Mouse (Mus musculus) granulocyte monocyte progenitor cell, adult 5-6 weeks (primary cell): ENCODE measurements around the gene Ten1. TPM values are rescaled to one million over a fixed set of nuclear protein-coding genes. Genes with fewer than 3 reads are reported as not detected.

Experiments
- ATAC-seq: replicated peaks from 2 replicates; pipeline ENCODE4 v1.8.0; 2016; ENCODE audit warnings: mild to moderate bottlenecking, moderate TSS enrichment, inconsistent platforms; ENCODE audit not compliant: poor library complexity, severe bottlenecking
- total RNA-seq, 2 experiments: library from RNA; stranded (forward) in 1 of 2; stranded (reverse) in 1 of 2; fragments of 200-712, 200-1000 nt in 1 of 2; fragments of >200 nt in 1 of 2; fragmentation: Nextera tagmentation in 1 of 2; gene quantifications; 2 replicates each; pipeline ENCODE4 v1.2.3; 2014 to 2017

The Ten1 gene
- 85.3 and 106 TPM in 2 replicates for total RNA-seq (2014; fragmentation: Nextera tagmentation)
- total RNA-seq (2017) = 28.5 and 31.9 TPM in 2 replicates

DNA sequence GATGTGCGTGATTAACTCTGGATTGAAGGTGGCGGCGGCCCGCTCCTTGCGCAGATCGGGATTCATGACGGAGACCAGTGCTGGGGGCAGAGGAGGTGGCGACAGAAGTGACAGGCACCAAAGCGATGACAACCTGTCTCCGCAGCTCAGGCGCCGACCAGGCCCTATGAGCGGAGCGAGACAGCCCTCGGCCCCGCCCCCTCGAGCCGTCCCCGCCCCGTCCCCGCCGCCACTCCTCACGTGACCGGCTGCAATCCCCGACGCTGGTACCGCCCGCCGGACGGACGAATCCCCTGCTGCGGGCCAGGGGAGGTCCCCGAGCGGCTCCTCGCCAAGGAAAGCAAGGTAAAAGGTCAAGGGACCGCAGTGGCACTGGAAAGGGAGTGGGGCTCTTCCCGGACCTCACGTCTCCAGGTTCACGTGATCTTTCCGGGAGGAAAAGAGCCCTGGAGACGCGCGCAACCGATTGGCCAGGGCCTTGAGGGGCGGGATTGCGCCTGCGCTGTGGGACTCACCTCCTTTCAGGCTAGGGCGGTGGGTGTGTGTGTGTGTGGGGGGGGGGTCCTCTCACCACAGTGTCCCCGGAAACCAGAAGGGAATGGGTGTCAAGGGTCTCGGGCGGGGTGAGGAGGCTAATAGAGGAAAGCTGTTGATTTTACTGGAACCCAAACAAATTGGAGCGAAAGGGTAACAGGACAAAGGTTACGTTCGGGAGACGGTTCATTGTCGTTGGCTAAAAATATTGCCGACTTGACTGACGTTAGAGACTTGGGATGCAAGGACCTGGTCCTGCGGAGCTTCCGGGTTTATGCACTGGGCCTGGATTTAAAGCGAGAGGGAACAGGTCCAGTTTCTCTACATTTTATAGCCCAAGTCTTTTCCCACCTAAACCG is at the start of gene Ten1, which contains the start of gene Acox1:
Gene Ten1 (plus strand): TSS at position 217 of the 893 bp plus-strand sequence.
Gene Acox1 (minus strand): TSS at position 407 of the 893 bp plus-strand sequence.
- ATAC-seq = peak; percentile 89

- no peak for ATAC-seq
These were observed 49.3 kb upstream of the Ten1 start for GRCm38 (mm10) chr11:116149341-116149740.

DNA sequence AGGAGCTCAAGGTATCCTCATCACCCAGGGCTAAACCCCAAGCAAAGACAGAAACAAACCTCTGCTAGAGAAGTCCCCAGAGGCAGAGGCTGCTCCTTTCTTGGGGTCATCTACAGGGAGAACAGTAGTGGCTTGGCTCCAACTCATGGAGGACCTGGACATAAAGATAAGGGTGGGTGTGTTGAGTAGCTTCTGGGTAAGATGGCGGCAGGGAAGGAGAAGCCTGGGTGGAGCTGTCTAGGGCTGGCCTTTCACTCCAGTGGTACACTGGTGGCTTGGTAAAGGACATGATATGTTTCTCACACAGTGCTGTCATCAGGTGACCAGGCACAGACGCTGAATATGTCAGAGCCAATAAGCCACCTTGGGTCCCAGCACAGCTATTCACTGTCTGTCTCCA is 47.7 kb upstream of the Ten1 start:
- no peak for ATAC-seq

DNA sequence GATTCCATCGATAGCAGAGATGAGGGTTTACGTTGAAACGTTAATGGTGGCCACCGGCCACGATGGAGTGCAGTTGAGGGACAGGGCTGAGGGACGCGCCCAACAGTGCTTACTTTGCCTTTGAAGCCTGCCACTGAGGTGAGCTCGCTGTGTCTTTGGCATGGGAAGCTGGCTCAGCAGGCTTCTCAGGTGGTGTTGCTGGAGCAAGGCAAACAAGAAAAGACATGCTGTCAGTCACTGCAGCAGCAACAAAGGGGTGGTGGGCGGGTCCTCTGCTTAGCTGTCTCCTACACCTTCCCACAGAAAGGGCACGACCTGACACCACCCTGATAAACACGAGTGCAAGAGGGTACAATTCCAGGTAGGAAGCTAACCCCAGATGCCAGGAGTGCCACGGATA is 37.3 kb upstream of the Ten1 start:
- ATAC-seq = no peak

DNA sequence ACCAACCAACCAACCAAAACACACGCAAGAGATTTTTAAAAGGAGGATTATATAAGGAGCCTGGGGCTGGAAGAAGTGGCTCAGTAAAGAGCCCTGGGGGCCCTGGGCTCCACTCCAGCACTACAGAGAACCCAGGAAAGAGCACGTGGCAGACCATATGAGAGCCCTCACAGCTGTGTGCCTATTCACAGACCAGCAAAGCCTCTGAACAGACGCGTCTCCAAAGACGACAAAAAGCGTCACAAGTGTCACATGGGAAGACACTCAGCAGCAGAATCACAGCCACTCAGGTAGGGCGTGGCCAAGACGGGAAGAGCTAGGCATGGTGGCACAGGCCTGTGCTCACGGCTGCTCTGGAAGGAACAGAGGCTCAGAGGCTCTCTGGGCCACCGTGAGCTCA is 36.5 kb upstream of the Ten1 start:
- no peak for ATAC-seq

DNA sequence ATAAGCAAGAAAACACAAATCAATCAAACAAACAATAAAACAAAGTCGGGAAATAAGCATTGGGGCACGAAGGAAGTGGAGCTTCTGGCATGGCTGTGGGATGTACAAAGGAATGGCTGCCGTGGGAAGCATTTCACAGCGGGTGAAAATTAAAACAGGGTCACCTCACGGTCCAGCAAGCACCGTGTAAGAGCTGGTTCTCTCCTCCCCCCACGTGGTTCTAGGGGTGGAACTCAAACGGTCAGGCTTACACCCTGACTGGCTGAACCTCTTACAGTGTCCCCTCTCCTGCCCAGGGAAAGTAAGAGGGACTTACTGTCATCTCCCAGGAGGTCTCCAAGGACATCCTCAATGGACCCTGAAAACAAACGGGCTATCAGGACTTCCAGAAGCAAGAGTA is 35.7 kb upstream of the Ten1 start:
- ATAC-seq = no peak

DNA sequence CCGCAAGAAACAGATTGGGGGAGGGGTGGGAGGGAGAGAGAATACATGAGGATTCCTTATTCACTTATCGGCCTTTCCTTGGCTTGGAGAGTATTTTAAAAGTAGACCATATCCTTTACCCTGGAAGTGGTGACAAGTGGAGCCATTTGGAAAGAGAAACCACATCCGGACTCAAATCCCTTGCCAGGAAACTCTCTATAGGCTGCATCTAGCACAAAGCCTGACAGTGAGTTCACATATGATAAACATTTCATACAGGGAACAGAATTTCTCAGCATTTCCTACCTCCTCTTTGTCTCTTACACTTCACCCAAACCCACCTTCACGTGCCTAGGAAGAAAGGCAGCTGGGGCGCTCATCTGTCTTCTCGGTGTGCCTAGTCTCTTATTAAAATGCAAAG is 31.4 kb upstream of the Ten1 start:
- 0 out of 2 replicates have a peak, but pooled peaks have one; percentile 14 for ATAC-seq

- ATAC-seq = peak; percentile 99
These were observed 30.7 kb upstream of the Ten1 start, which contains the start of gene Fbf1 for GRCm38 (mm10) chr11:116167884-116168439. Fbf1 (minus strand) TSS chr11:116168166.

GRCm38 (mm10) chr11:116169214-116169613 is 29.4 kb upstream of the Ten1 start:
- ATAC-seq = no peak

- ATAC-seq = no peak
These were observed 28.5 kb upstream of the Ten1 start for GRCm38 (mm10) chr11:116170003-116170800.

DNA sequence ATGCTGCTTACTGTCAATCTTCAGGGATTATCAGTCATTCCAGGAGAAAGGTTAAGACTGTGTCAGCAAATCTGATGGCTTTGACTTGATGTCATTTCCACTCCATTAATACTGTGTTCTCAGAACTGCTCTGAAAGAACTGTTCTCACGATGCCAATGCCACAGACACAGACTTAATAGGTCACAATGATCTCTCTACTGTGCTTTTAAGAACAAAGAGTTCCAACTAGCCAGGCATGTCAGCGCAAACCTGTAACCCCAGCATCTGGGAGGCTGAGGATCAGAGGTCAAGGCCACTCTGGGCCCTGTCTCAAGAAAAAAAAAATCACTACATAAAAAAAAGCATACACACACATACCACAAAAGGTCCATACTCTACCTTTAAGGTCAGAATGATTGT is 26.7 kb upstream of the Ten1 start:
- ATAC-seq = no peak

DNA sequence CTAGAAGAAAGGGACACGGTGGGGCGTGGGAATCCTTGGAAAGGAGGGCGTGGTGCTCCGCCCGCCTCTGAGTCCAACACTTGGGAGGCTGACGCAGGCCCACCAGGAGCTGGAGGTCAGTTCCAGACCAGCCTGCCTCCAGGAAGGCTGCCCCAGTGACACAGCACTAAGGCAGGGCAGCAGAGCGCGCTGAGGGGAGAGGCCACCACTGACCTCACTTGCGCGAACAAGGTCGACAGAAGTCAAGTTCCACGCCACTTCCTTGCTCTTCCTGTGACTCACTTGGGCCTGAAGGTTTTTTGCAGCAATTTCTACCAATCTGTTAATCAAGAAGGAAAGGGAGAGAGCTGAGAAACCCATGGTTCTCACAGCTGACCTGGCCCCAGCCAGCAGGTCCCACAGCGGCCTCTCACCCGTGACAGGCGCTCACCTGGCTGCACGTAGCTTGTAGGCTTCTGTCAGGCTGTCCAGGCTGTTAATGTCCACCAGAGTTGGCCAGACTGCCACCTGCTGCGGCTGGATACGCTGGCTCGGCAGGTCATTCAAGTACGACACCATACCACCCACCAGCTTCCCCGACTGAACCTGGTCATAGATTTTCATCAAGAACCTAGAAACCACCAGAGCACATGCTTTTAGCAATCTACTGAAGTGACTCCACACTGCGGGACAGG is 23.7 kb upstream of the Ten1 start:
- no peak for ATAC-seq

- ATAC-seq = no peak
These were observed 22.6 kb upstream of the Ten1 start for GRCm38 (mm10) chr11:116176010-116176409.

GRCm38 (mm10) chr11:116178411-116179121 is 20.1 kb upstream of the Ten1 start:
- ATAC-seq = no peak

DNA sequence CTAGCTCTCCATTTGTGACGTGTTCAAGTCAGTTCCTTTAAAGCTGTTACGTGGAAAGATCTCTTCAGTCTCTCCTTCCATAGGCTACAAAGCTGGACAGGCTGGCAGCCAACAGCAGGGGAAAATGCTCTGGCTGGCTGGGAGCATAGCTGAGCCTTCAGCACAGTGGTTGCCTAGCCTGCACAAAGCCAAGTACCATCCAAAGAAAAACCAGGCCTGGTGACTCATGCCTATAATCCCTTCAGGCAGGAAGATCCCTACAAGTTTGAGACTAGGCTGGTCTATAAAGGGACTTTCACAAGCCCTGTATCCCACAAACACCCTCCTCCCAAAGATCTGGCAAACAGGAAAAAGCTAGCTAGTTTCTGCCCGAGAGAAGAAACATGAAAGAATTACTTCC is 12.8 kb upstream of the Ten1 start:
- ATAC-seq = no peak

- ATAC-seq = no peak
These were observed 12.3 kb upstream of the Ten1 start for GRCm38 (mm10) chr11:116186360-116186759.

DNA sequence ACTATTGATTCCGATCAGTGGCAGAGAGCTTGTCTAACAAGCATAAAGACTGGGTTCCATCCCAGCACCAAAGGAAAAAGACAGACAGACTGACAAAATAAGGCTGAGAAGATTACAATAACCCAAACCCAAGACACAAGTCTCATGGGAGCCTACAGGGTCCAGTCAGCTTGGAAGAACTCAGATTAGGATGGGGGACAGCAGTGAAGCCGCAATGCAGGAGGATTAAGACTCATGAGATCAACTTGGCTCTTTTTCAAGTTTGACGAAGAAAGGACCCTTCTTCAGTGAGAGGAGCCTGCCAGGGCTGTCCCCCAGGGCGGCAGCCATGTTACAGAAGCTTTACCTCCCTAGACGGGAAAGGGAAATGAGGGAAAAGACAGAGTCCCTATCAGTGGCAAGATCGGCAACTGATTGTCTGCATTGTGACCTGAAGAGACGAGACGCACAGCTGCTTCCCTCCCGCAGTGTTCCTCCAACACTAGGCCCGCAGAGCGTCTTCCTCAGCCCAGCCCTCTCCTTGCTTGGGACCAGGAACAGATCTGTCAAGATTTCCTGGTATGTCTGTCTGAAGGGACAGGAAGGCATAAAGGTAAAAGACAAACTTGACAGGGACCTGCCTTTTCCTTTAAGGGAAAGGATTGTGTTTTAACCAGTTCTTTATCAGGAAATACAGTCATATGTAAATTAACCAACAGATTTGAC is 11.3 kb upstream of the Ten1 start:
- no peak for ATAC-seq

- ATAC-seq = no peak
These were observed 4.0 kb upstream of the Ten1 start for GRCm38 (mm10) chr11:116194619-116195018.

GRCm38 (mm10) chr11:116195252-116195651 is 3.4 kb upstream of the Ten1 start:
- peak; percentile 30 for ATAC-seq
